Mouse (Mus musculus) neural tube, embryonic 11.5 days (tissue): ENCODE results near the gene Igsf6. TPM values are rescaled to one million over a fixed set of nuclear protein-coding genes. Genes with fewer than 3 reads are reported as not detected.

Source experiments
- ATAC-seq: fragments of 200-750 bp; cut with Nextera tagmentation; 2 replicates; pipeline ENCODE4 v1.8.0; 2017; ENCODE audit warnings: moderate number of reproducible peaks, mild to moderate bottlenecking, moderate TSS enrichment, moderate library complexity; ENCODE audit not compliant: insufficient read depth, low FRiP score, low TSS enrichment
- DNase-seq: peaks from one replicate; pipeline ENCODE4 v3.0.0-alpha.2; 2015; ENCODE audit warnings: low spot score
- H3K27ac ChIP-seq: fragments of 300-500 bp; sonication (generic); 2 replicates; pipeline ENCODE4 v1.5.1; 2014; ENCODE audit warnings: low read depth, mild to moderate bottlenecking, low read length
- H3K27me3 ChIP-seq: fragments of 300-500 bp; sonication (generic); 2 replicates; pipeline ENCODE4 v1.6.1; 2014; ENCODE audit warnings: mild to moderate bottlenecking, low read length, mixed read lengths; ENCODE audit not compliant: control insufficient read depth, insufficient read depth
- H3K36me3 ChIP-seq: fragments of 300-500 bp; sonication (generic); 2 replicates; pipeline ENCODE4 v1.6.1; 2014; ENCODE audit warnings: mild to moderate bottlenecking, low read length, moderate library complexity, mixed read lengths; ENCODE audit not compliant: control insufficient read depth, insufficient read depth
- H3K4me1 ChIP-seq: fragments of 300-500 bp; sonication (generic); 2 replicates; pipeline ENCODE4 v1.6.1; 2014; ENCODE audit warnings: low read length, mixed read lengths; ENCODE audit not compliant: control insufficient read depth, insufficient read depth
- H3K4me2 ChIP-seq: fragments of 300-500 bp; sonication (generic); 2 replicates; pipeline ENCODE4 v1.6.1; 2014; ENCODE audit warnings: low read depth, mild to moderate bottlenecking, moderate library complexity
- H3K4me3 ChIP-seq: fragments of 300-500 bp; sonication (generic); 2 replicates; pipeline ENCODE4 v1.5.1; 2014; ENCODE audit warnings: low read depth, low read length
- H3K9ac ChIP-seq: fragments of 300-500 bp; sonication (generic); 2 replicates; pipeline ENCODE4 v1.6.1; 2014; ENCODE audit warnings: mild to moderate bottlenecking, low read length
- H3K9me3 ChIP-seq: fragments of 300-500 bp; sonication (generic); 2 replicates; pipeline ENCODE4 v1.6.1; 2016; ENCODE audit warnings: low read length; ENCODE audit not compliant: control insufficient read depth
- WGBS: fragments of 180-500 bp; shearing (Covaris S2); extraction: QIAGEN DNeasy Blood & Tissue Kit; methylation state at CpG from one replicate; pipeline ENCODE4 v1.1.7; 2014; 5-methylcytosine and 5-hydroxymethylcytosine counted together
- polyA plus RNA-seq: library from polyadenylated mRNA; unstranded; fragments of >200 nt; fragmentation: Nextera tagmentation; extraction: Ambion mirVana; gene quantifications from 2 replicates; pipeline ENCODE4 v1.2.1, GENCODE M21; 2014

The Igsf6 gene
- polyA plus RNA-seq, 1 experiment from 2014 or later = 1.2 TPM

DNA sequence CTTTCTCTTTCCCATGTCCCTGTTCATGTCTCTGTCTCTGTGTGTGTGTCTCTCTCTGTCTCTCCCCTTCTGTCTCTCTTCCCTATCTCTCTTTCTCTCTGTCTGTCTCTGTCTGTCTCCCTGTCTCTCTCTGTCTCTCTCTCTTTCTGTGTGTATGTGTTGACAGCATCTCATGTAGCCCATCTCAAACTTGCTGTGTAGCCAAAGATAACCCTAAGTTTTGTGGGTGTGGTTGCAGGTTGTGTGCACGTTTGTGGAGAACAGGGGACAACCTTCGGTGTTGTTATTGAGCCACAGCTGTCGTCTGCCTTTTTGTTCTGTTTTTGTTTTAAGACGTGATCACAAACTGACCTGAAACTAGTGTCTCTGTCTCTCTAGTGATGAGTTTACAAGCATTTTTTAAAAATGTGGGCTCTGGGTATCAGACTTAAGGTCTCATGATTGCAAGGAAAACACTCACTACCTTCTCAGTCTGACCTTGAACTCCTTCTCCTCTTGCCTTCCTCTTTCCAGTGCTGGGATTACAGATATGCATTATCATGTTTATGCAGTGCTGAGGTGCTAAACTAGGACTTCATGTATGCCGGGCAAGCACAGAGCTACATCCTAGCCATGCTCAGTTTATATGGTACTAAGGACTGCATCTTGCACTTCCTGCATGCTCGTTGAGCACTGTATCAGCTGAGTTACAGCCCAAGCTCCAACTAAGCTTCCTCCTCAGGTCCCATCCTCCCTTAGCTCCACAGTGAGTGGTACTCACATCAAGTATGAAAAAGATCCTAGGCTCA is 49.0 kb downstream of the Igsf6 start:
- DNase-seq (no peak), ATAC-seq (no peak)
- H3K9ac ChIP-seq = no peak overlapping the region
- no peaks in the 10 kb centered on the region for H3K4me1 ChIP-seq
- H3K36me3 ChIP-seq = no peaks in the 10 kb centered on the region
- 82% methylated on average over 6 of the region's 6 CpGs for WGBS
- no peak overlapping the region for H3K27ac ChIP-seq
- H3K4me3 ChIP-seq = no peak overlapping the region
- H3K27me3 ChIP-seq = no peaks in the 10 kb centered on the region
- H3K4me2 ChIP-seq = no peak overlapping the region
- no peaks in the 10 kb centered on the region for H3K9me3 ChIP-seq

DNA sequence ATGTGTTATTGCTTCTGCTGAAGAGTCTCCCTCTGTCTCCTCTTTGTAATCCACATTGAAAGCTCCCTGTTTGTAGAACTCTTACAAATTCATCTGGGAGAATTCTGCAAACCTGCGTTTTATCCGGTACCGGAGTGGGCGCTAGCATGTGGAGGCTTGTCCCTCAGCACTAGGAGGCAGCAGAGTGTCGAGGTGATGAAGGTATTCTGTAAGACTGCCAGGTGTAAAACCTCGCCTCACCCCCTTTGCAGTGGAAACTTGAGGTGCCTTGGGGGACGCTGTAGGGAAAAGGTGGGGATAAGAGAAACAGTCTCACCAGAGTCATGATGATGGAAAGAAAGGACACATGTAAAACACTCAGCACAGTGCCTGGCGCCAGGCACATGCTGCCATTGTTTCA is 54.1 kb downstream of the Igsf6 start:
- ATAC-seq (no peak), DNase-seq (no peak)
- 42% methylated on average over 8 of the region's 8 CpGs for WGBS
- no peak overlapping the region for H3K4me2 ChIP-seq
- no peak overlapping the region for H3K27ac ChIP-seq
- no peak overlapping the region for H3K9ac ChIP-seq
- H3K4me3 ChIP-seq = no peak overlapping the region
- H3K27me3 ChIP-seq = no peaks in the 10 kb centered on the region
- H3K36me3 ChIP-seq = no peaks in the 10 kb centered on the region
- H3K9me3 ChIP-seq = no peaks in the 10 kb centered on the region
- no peaks in the 10 kb centered on the region for H3K4me1 ChIP-seq

DNA sequence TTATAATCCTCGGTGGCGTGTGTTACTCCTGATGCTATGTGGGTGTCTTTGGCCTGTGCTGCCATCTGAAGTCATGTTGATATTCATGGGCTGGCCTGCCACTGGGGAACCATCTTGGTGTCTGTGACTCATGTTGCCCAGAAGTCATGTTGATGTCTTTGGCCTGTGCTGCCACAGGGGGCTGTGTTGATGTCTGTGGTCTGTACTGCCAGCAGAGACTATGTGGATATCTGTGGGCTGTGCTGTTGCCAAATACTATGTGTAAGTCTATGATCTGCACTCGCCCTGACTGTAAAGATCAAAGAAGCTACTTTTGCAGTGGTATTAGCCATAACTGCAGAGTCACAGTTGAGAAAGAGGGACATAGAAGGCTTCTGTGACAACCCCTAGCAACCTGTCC is 55.6 kb downstream of the Igsf6 start:
- Histone ChIP-seq H3K4me3 (no peak overlapping the region), H3K27ac (no peak overlapping the region), H3K27me3 (no peaks in the 10 kb centered on the region), H3K4me1 (no peaks in the 10 kb centered on the region), H3K9me3 (no peaks in the 10 kb centered on the region), H3K4me2 (no peak overlapping the region), H3K9ac (no peak overlapping the region), H3K36me3 (no peaks in the 10 kb centered on the region)
- 89% methylated on average over 3 of the region's 3 CpGs for WGBS
- no peak for ATAC-seq
- DNase-seq = no peak

DNA sequence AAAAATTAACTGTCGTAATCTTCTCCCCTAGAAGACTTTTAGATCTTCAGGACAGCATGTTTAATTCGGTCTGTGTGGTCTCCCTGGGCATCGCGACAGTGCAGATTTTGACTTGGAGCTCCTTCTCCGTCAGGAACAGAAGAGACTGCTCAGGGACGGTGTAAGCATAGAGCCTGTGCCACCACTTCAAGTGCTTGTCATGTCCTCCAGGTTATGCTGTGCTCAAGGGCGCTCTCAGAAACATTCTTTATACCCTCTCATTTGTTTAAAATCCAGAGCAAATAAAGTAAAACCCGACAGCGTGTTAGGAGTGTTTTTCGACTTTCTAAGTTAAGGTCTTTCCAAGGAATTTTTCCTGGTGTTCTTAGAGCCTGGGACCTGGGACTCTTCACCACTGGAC is 59.9 kb downstream of the Igsf6 start:
- WGBS = 90% methylated on average over 10 of the region's 10 CpGs

More for the DNA sequence above, 59.9 kb downstream of the Igsf6 start:
- H3K4me2 ChIP-seq = no peak overlapping the region
- ATAC-seq (no peak), DNase-seq (no peak)
- no peaks in the 10 kb centered on the region for H3K27me3 ChIP-seq
- H3K4me1 ChIP-seq = no peaks in the 10 kb centered on the region
- no peak overlapping the region for H3K9ac ChIP-seq
- H3K4me3 ChIP-seq = no peak overlapping the region
- H3K36me3 ChIP-seq = no peaks in the 10 kb centered on the region
- H3K9me3 ChIP-seq = no peaks in the 10 kb centered on the region
- no peak overlapping the region for H3K27ac ChIP-seq

Other genes with a start within 250 kb of the Igsf6 start
- 9.2 and 10.3 TPM in 2 replicates for gene Eef2k, start 231.7 kb downstream of the Igsf6 start, polyA plus RNA-seq
- 19.2 and 19.7 TPM in 2 replicates for gene Polr3e, start 156.8 kb downstream of the Igsf6 start, polyA plus RNA-seq
- 17.4 and 17.9 TPM in 2 replicates for gene Cdr2, start 92.3 kb downstream of the Igsf6 start, polyA plus RNA-seq
- gene Mfsd13b, start 92.1 kb downstream of the Igsf6 start, polyA plus RNA-seq = 0.15 TPM in 1 of 2 replicates, not detected in the other
- gene Mettl9, start 40.1 kb downstream of the Igsf6 start, polyA plus RNA-seq = 233 and 246 TPM in 2 replicates
- 0.23 TPM in 1 of 2 replicates, not detected in the other for gene Otoa, start 7.1 kb upstream of the Igsf6 start, polyA plus RNA-seq